ENCODE assay signal across 8 mouse cellular contexts in the genomic region with DNA sequence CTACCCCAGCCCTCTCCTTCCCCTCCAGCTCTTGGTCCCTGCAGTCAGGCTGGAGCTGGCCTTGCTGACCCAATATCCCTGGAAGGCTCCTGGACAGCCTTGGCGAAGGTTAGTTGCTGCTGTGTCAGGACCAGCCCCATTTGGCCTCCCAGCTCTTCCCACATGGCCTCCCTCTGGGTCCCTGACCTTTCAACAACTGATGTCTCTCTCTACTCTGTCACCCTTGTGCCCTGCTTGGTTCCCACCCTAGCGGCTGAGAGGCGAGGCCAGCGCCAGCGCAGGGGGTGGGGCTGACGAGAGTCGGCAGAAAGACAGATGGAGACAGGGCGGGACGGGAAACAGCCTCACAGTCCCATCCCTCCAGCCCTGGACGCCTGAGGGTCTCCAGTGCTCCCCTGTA. TPM values are rescaled to one million over a fixed set of nuclear protein-coding genes. Genes with fewer than 3 reads are reported as not detected.
DNase-seq lines count a peak whose midpoint lies in the region; ATAC-seq lines count a peak whose summit lies in the region.

Gene Tbxa2r, plus strand, starts transcription at position 346 of the 400 bp plus-strand sequence.

- H3K27ac ChIP-seq in heart, embryonic 11.5 days (ENCODE audit: low read depth, low read length), result peak within 1 kb of the TSS; percentile 90
- peak within 1 kb of the TSS; percentile 94 for H3K27ac ChIP-seq in lung, embryonic 16.5 days (ENCODE audit: low read length)

- peak within 1 kb of the TSS; percentile 54 for H3K9ac ChIP-seq in heart, embryonic 11.5 days (ENCODE audit: low read depth, low read length)
- H3K9ac ChIP-seq in lung, embryonic 16.5 days (ENCODE audit: low read length), result peak within 1 kb of the TSS; percentile 52

- H3K4me2 ChIP-seq in heart, embryonic 11.5 days, result peak within 1 kb of the TSS; percentile 59
- peak within 1 kb of the TSS; percentile 37 for H3K4me2 ChIP-seq in lung, embryonic 16.5 days (ENCODE audit: low read depth, low read length)

- 3% methylated on average over 10 of the region's 10 CpGs for WGBS in heart, embryonic 11.5 days (ENCODE audit: insufficient replicate concordance)
- 7% methylated on average over 10 of the region's 10 CpGs for WGBS in lung, embryonic 16.5 days

- peaks cover 3% of the 10 kb centered on the region for H3K27me3 ChIP-seq in heart, embryonic 11.5 days (ENCODE audit: control insufficient read depth, insufficient read depth, low read length)
- peaks cover 5% of the 10 kb centered on the region for H3K27me3 ChIP-seq in lung, embryonic 16.5 days (ENCODE audit: control insufficient read depth, insufficient read depth, low read depth, low read length)

- peaks cover 36% of the 10 kb centered on the region for H3K36me3 ChIP-seq in heart, embryonic 11.5 days (ENCODE audit: control insufficient read depth, insufficient read depth, low read length)
- peaks cover 36% of the 10 kb centered on the region for H3K36me3 ChIP-seq in lung, embryonic 16.5 days (ENCODE audit: control insufficient read depth, insufficient read depth, low read length)

- no peaks in the 10 kb centered on the region for H3K9me3 ChIP-seq in heart, embryonic 11.5 days (replicated peaks; ENCODE audit: control insufficient read depth, low read length)
- H3K9me3 ChIP-seq in lung, embryonic 16.5 days (ENCODE audit: control insufficient read depth, low read length), result no peaks in the 10 kb centered on the region

- H3K4me1 ChIP-seq in heart, embryonic 11.5 days (ENCODE audit: control insufficient read depth, insufficient read depth, low read length), result peaks cover 50% of the 10 kb centered on the region
- peaks cover 34% of the 10 kb centered on the region for H3K4me1 ChIP-seq in lung, embryonic 16.5 days (replicated peaks; ENCODE audit: control insufficient read depth, insufficient read depth, low read length)

- DNase-seq in B cell, adult 2 months, result peak; percentile 54 to 59
- DNase-seq in adrenal gland, adult 8-10 months, result peak; percentile 93
- DNase-seq in kidney, adult 9 months, result peak; percentile 68
- DNase-seq in testis, postnatal 14 days (ENCODE audit: low spot score), result peak; percentile 66
- no peak for DNase-seq in left cerebral cortex, adult 8-10 months (ENCODE audit: low spot score in 2 of 2)
- DNase-seq in ovary, postnatal 10 days (ENCODE audit: low spot score), result no peak

- H3K4me3 ChIP-seq in heart, embryonic 11.5 days (ENCODE audit: low read depth, low read length), result peak within 1 kb of the TSS; percentile 26; the same call in 1 of the 2 replicates
- peak within 1 kb of the TSS; percentile 33 for H3K4me3 ChIP-seq in lung, embryonic 16.5 days (ENCODE audit: low read length)

- peak; percentile 44 for ATAC-seq in heart, embryonic 11.5 days (replicated peaks; ENCODE audit: insufficient number of reproducible peaks, low FRiP score, low TSS enrichment)
- ATAC-seq in lung, embryonic 16.5 days (ENCODE audit: low read depth), result peak; percentile 53

RNA-seq across cellular contexts. Expression of gene Tbxa2r, which starts in this region (rescaled TPM):
- 10 to 100 TPM; 35.6 to 52.1 (median 42.0) TPM for total RNA-seq in adrenal gland, adult 8-10 months (2022)
- 10.9 and 11.2 TPM in 2 replicates for polyA plus RNA-seq in heart, embryonic 11.5 days (2014; fragmentation: Nextera tagmentation; extraction: Ambion mirVana)
- polyA plus RNA-seq in lung, embryonic 16.5 days (2015; fragmentation: Nextera tagmentation; extraction: Ambion mirVana), result 18.6 and 19.6 TPM in 2 replicates
- total RNA-seq in left cerebral cortex, adult 8-10 months (2022), result 1 to 10 TPM in 2 of 4 experiments, under 1 TPM in 2; 0.63 to 1.3 (median 0.93) TPM

Comparison
In these comparisons a context has a peak if more than half of its experiments do, and no peak if none do; other contexts are left out.
1. RNA of gene Tbxa2r (total RNA-seq): 35.6 to 52.1 TPM in adrenal gland, adult 8-10 months; 0.63 to 1.3 TPM in left cerebral cortex, adult 8-10 months; every median in the first group is over 10 times any median in the second.
2. DNase-seq: peak in B cell, adult 2 months (2 of 2), adrenal gland, adult 8-10 months (single experiment), kidney, adult 9 months (single experiment) and testis, postnatal 14 days (single experiment); none in left cerebral cortex, adult 8-10 months (0 of 2) and ovary, postnatal 10 days (single experiment).